Mouse (Mus musculus) hindbrain, postnatal 0 days (tissue): ENCODE data around the gene Gm49387. TPM values are rescaled to one million over a fixed set of nuclear protein-coding genes. Genes with fewer than 3 reads are reported as not detected.

Experiments
- ATAC-seq: fragments of 200-750 bp; cut with Nextera tagmentation; 2 replicates; pipeline ENCODE4 v1.8.0; 2017; ENCODE audit warnings: mild to moderate bottlenecking, moderate TSS enrichment, moderate library complexity
- DNase-seq: peaks from one replicate; pipeline ENCODE4 v3.0.0-alpha.2; 2015; ENCODE audit warnings: low spot score
- H3K27ac ChIP-seq: fragments of 300-500 bp; sonication (generic); 2 replicates; pipeline ENCODE4 v1.5.1; 2014; ENCODE audit warnings: mild to moderate bottlenecking
- H3K27me3 ChIP-seq: fragments of 300-500 bp; sonication (generic); 2 replicates; pipeline ENCODE4 v1.6.1; 2014; ENCODE audit warnings: low read length, mixed read lengths; ENCODE audit not compliant: insufficient read depth
- H3K36me3 ChIP-seq: fragments of 300-500 bp; sonication (generic); 2 replicates; pipeline ENCODE4 v1.6.1; 2014; ENCODE audit warnings: low read length, mixed read lengths; ENCODE audit not compliant: insufficient read depth
- H3K4me1 ChIP-seq: fragments of 300-500 bp; sonication (generic); 2 replicates; pipeline ENCODE4 v1.6.1; 2014; ENCODE audit warnings: antibody characterized with exemption, low read length, mixed read lengths; ENCODE audit not compliant: insufficient read depth
- H3K4me2 ChIP-seq: fragments of 300-500 bp; sonication (generic); 2 replicates; pipeline ENCODE4 v1.6.1; 2014; ENCODE audit warnings: low read depth, mild to moderate bottlenecking, low read length, moderate library complexity, mixed read lengths
- H3K4me3 ChIP-seq: fragments of 300-500 bp; sonication (generic); 2 replicates; pipeline ENCODE4 v1.5.1; 2014; ENCODE audit warnings: low read length
- H3K9ac ChIP-seq: fragments of 300-500 bp; sonication (generic); replicated peaks from 2 replicates; pipeline ENCODE4 v1.6.1; 2014; ENCODE audit warnings: mild to moderate bottlenecking, low read length, moderate library complexity, mixed read lengths
- H3K9me3 ChIP-seq: fragments of 300-500 bp; sonication (generic); 2 replicates; pipeline ENCODE4 v1.6.1; 2016; ENCODE audit warnings: low read length, mixed read lengths
- CTCF ChIP-seq: IDR thresholded peaks from 2 replicates; pipeline ENCODE4 v1.5.1; 2016; ENCODE audit warnings: antibody characterized with exemption, control low read depth, low read depth
- WGBS: fragments of 180-500 bp; shearing (Covaris S2); extraction: QIAGEN DNeasy Blood & Tissue Kit; methylation state at CpG from one replicate; pipeline ENCODE4 v1.1.7; 2014; 5-methylcytosine and 5-hydroxymethylcytosine counted together
- polyA plus RNA-seq: library from polyadenylated mRNA; unstranded; fragments of >200 nt; fragmentation: Nextera tagmentation; extraction: Ambion mirVana; gene quantifications from 2 replicates; pipeline ENCODE4 v1.2.1, GENCODE M21; 2015
- total RNA-seq: library from RNA; depleted of rRNA; stranded (reverse); fragments of >200 nt; gene quantifications from 2 replicates; pipeline ENCODE4 v1.2.3, GENCODE M21; 2014

Gene Gm49387
- total and polyA plus RNA-seq, 2 experiments from 2014 or later, result not detected

- H3K27me3 ChIP-seq, result no peaks in the 10 kb centered on the region
- ATAC-seq, result no peak
- no peak overlapping the region for H3K9ac ChIP-seq
- no peak for TF ChIP-seq CTCF
- WGBS, result 73% methylated on average over 5 of the region's 5 CpGs
- no peak overlapping the region for H3K4me3 ChIP-seq
- DNase-seq, result no peak
- no peak overlapping the region for H3K4me2 ChIP-seq
- H3K4me1 ChIP-seq, result no peaks in the 10 kb centered on the region
- H3K36me3 ChIP-seq, result no peaks in the 10 kb centered on the region
- no peaks in the 10 kb centered on the region for H3K9me3 ChIP-seq
- H3K27ac ChIP-seq, result no peak overlapping the region
Observed at GRCm38 (mm10) chr14:31652106-31652505, 11.4 kb upstream of the Gm49387 start.

- ATAC-seq (no peak), DNase-seq (no peak)
- Histone ChIP-seq H3K27ac (no peak overlapping the region), H3K4me3 (no peak overlapping the region), H3K9me3 (no peaks in the 10 kb centered on the region), H3K36me3 (no peaks in the 10 kb centered on the region), H3K4me1 (no peaks in the 10 kb centered on the region), H3K9ac (no peak overlapping the region), H3K27me3 (no peaks in the 10 kb centered on the region), H3K4me2 (no peak overlapping the region)
- 92% methylated on average over 7 of the region's 7 CpGs for WGBS
- no peak for TF ChIP-seq CTCF
Observed at GRCm38 (mm10) chr14:31651206-31651605, 10.5 kb upstream of the Gm49387 start.

GRCm38 (mm10) chr14:31650347-31650746, 9.7 kb upstream of the Gm49387 start:
- Histone ChIP-seq H3K9ac (no peak overlapping the region), H3K4me3 (no peak overlapping the region), H3K9me3 (no peaks in the 10 kb centered on the region), H3K27me3 (no peaks in the 10 kb centered on the region), H3K4me1 (no peaks in the 10 kb centered on the region), H3K36me3 (no peaks in the 10 kb centered on the region), H3K27ac (no peak overlapping the region), H3K4me2 (no peak overlapping the region)
- no peak for DNase-seq
- ATAC-seq, result no peak
- WGBS, result 95% methylated on average over 3 of the region's 3 CpGs
- TF ChIP-seq CTCF, result peak; percentile 44

GRCm38 (mm10) chr14:31647991-31648390, 7.3 kb upstream of the Gm49387 start:
- no peak overlapping the region for H3K27ac ChIP-seq
- no peak for DNase-seq

GRCm38 (mm10) chr14:31645920-31646319, 5.2 kb upstream of the Gm49387 start:
- H3K4me3 ChIP-seq, result no peak overlapping the region
- DNase-seq, result no peak
- no peaks in the 10 kb centered on the region for H3K4me1 ChIP-seq
- no peak for TF ChIP-seq CTCF
- H3K9me3 ChIP-seq, result no peaks in the 10 kb centered on the region
- no peaks in the 10 kb centered on the region for H3K27me3 ChIP-seq
- no peak overlapping the region for H3K9ac ChIP-seq
- ATAC-seq, result no peak
- no peaks in the 10 kb centered on the region for H3K36me3 ChIP-seq
- H3K27ac ChIP-seq, result no peak overlapping the region
- 79% methylated on average over 7 of the region's 7 CpGs for WGBS
- H3K4me2 ChIP-seq, result no peak overlapping the region

More at GRCm38 (mm10) chr14:31647991-31648390, 7.3 kb upstream of the Gm49387 start:
- H3K4me1 ChIP-seq, result no peaks in the 10 kb centered on the region
- H3K4me3 ChIP-seq, result no peak overlapping the region
- H3K9me3 ChIP-seq, result no peaks in the 10 kb centered on the region
- no peak overlapping the region for H3K4me2 ChIP-seq
- no peaks in the 10 kb centered on the region for H3K27me3 ChIP-seq
- no peak for TF ChIP-seq CTCF
- H3K36me3 ChIP-seq, result no peaks in the 10 kb centered on the region
- 84% methylated on average over 10 of the region's 10 CpGs for WGBS
- no peak overlapping the region for H3K9ac ChIP-seq
- no peak for ATAC-seq

- no peak for ATAC-seq
- Histone ChIP-seq H3K9ac (no peak overlapping the region), H3K4me1 (peaks cover 2% of the 10 kb centered on the region), H3K4me3 (no peak overlapping the region), H3K9me3 (no peaks in the 10 kb centered on the region), H3K27me3 (no peaks in the 10 kb centered on the region), H3K27ac (no peak overlapping the region), H3K4me2 (no peak overlapping the region), H3K36me3 (no peaks in the 10 kb centered on the region)
- DNase-seq, result no peak
- peak; percentile 50 for TF ChIP-seq CTCF
- WGBS, result 67% methylated on average over 3 of the region's 3 CpGs
Observed at GRCm38 (mm10) chr14:31644931-31645547, 4.4 kb upstream of the Gm49387 start.

GRCm38 (mm10) chr14:31644183-31644830, 3.6 kb upstream of the Gm49387 start:
- no peak overlapping the region for H3K27ac ChIP-seq
- H3K9ac ChIP-seq, result no peak overlapping the region
- H3K9me3 ChIP-seq, result no peaks in the 10 kb centered on the region
- ATAC-seq (no peak), DNase-seq (no peak)
- H3K4me1 ChIP-seq, result peaks cover 6% of the 10 kb centered on the region
- H3K4me2 ChIP-seq, result no peak overlapping the region
- WGBS, result 91% methylated on average over 5 of the region's 5 CpGs
- no peaks in the 10 kb centered on the region for H3K36me3 ChIP-seq
- no peaks in the 10 kb centered on the region for H3K27me3 ChIP-seq
- no peak overlapping the region for H3K4me3 ChIP-seq
- TF ChIP-seq CTCF, result no peak
